Mouse (Mus musculus) gastrocnemius, postnatal 25 days (tissue): ENCODE results near the gene Bap1. TPM values are rescaled to one million over a fixed set of nuclear protein-coding genes. Genes with fewer than 3 reads are reported as not detected.

Experiments used
- DNase-seq: peaks from one replicate; pipeline ENCODE4 v3.0.0; 2022
- total RNA-seq, 2 experiments: library from RNA; stranded (reverse); gene quantifications; 1 replicate in 1 of 2; 2 replicates in 1 of 2; pipeline ENCODE4 v1.2.3; 2021

Gene Bap1
- total RNA-seq, 2 experiments from 2014 or later, result 41.2 to 43.0 TPM

- DNase-seq, result peak; percentile 27
Measured at GRCm38 (mm10) chr14:31233070-31233995, 17.9 kb upstream of the Bap1 start.

- peak; percentile 50 for DNase-seq
Measured at GRCm38 (mm10) chr14:31233996-31234591, 17.2 kb upstream of the Bap1 start.

GRCm38 (mm10) chr14:31237101-31237882 is 14.0 kb upstream of the Bap1 start:
- DNase-seq, result peak; percentile 72

GRCm38 (mm10) chr14:31240528-31240927 is 10.7 kb upstream of the Bap1 start:
- DNase-seq, result no peak

- DNase-seq, result no peak
Measured at GRCm38 (mm10) chr14:31244777-31245176, 6.5 kb upstream of the Bap1 start.

GRCm38 (mm10) chr14:31245946-31246345 is 5.3 kb upstream of the Bap1 start:
- DNase-seq, result no peak

- DNase-seq, result no peak
Measured at GRCm38 (mm10) chr14:31248396-31248795, 2.9 kb upstream of the Bap1 start.

GRCm38 (mm10) chr14:31250222-31251083 is 797 bp upstream of the Bap1 start:
- DNase-seq, result no peak

GRCm38 (mm10) chr14:31251626-31252025 is 376 bp downstream of the Bap1 start:
- DNase-seq, result no peak

- DNase-seq, result no peak
Measured at GRCm38 (mm10) chr14:31252091-31252490, 841 bp downstream of the Bap1 start.

- DNase-seq, result no peak
Measured at GRCm38 (mm10) chr14:31258476-31259050, 7.3 kb downstream of the Bap1 start.

GRCm38 (mm10) chr14:31260374-31260773 is 9.1 kb downstream of the Bap1 start:
- no peak for DNase-seq

GRCm38 (mm10) chr14:31260932-31261331 is 9.7 kb downstream of the Bap1 start:
- no peak for DNase-seq

GRCm38 (mm10) chr14:31267649-31268048 is 16.4 kb downstream of the Bap1 start:
- no peak for DNase-seq

- DNase-seq, result no peak
Measured at GRCm38 (mm10) chr14:31268301-31269001, 17.2 kb downstream of the Bap1 start.

GRCm38 (mm10) chr14:31269456-31270100 is 18.3 kb downstream of the Bap1 start:
- no peak for DNase-seq

- DNase-seq, result no peak
Measured at GRCm38 (mm10) chr14:31271121-31271520, 19.9 kb downstream of the Bap1 start.

GRCm38 (mm10) chr14:31272164-31272563 is 20.9 kb downstream of the Bap1 start:
- DNase-seq, result peak; percentile 45

GRCm38 (mm10) chr14:31285728-31286127 is 34.5 kb downstream of the Bap1 start:
- no peak for DNase-seq
